Mouse (Mus musculus) kidney, embryonic 15.5 days (tissue): ENCODE results near the gene Smarcd3. TPM values are rescaled to one million over a fixed set of nuclear protein-coding genes. Genes with fewer than 3 reads are reported as not detected.
A peak's percentile ranks its signal among the peaks of the same experiment; 100 is the strongest.

ENCODE experiments used
- ATAC-seq: fragments of 200-750 bp; cut with Nextera tagmentation; replicated peaks from 2 replicates; pipeline ENCODE4 v1.8.0; 2017; ENCODE audit warnings: moderate TSS enrichment; ENCODE audit not compliant: low FRiP score
- H3K27ac ChIP-seq: fragments of 300-500 bp; sonication (generic); 2 replicates; pipeline ENCODE4 v1.5.1; 2015; ENCODE audit warnings: mild to moderate bottlenecking, inconsistent platforms
- H3K27me3 ChIP-seq: fragments of 300-500 bp; sonication (generic); 2 replicates; pipeline ENCODE4 v1.6.1; 2015; ENCODE audit warnings: inconsistent platforms
- H3K36me3 ChIP-seq: fragments of 300-500 bp; sonication (generic); 2 replicates; pipeline ENCODE4 v1.6.1; 2015; ENCODE audit warnings: inconsistent platforms
- H3K4me1 ChIP-seq: fragments of 300-500 bp; sonication (generic); 2 replicates; pipeline ENCODE4 v1.6.1; 2015; ENCODE audit warnings: inconsistent platforms
- H3K4me2 ChIP-seq: fragments of 300-500 bp; sonication (generic); 2 replicates; pipeline ENCODE4 v1.6.1; 2015; ENCODE audit warnings: moderate library complexity, mild to moderate bottlenecking, inconsistent platforms
- H3K4me3 ChIP-seq: fragments of 300-500 bp; sonication (generic); replicated peaks from 2 replicates; pipeline ENCODE4 v1.5.1; 2015; ENCODE audit warnings: mild to moderate bottlenecking, inconsistent platforms
- H3K9ac ChIP-seq: fragments of 300-500 bp; sonication (generic); 2 replicates; pipeline ENCODE4 v1.6.1; 2015; ENCODE audit warnings: mild to moderate bottlenecking, inconsistent platforms
- H3K9me3 ChIP-seq: fragments of 300-500 bp; sonication (generic); replicated peaks from 2 replicates; pipeline ENCODE4 v1.6.1; 2016; ENCODE audit warnings: inconsistent platforms
- WGBS: fragments of 180-500 bp; shearing (Covaris S2); methylation state at CpG from one replicate; pipeline ENCODE4 v1.1.7; 2015; ENCODE audit warnings: mixed read lengths; 5-methylcytosine and 5-hydroxymethylcytosine counted together
- polyA plus RNA-seq: library from polyadenylated mRNA; unstranded; fragments of >200 nt; fragmentation: Nextera tagmentation; extraction: Ambion mirVana; gene quantifications from 2 replicates; pipeline ENCODE4 v1.2.1, GENCODE M21; 2015

The Smarcd3 gene
- polyA plus RNA-seq, 1 experiment from 2014 or later, result 33.4 TPM

DNA sequence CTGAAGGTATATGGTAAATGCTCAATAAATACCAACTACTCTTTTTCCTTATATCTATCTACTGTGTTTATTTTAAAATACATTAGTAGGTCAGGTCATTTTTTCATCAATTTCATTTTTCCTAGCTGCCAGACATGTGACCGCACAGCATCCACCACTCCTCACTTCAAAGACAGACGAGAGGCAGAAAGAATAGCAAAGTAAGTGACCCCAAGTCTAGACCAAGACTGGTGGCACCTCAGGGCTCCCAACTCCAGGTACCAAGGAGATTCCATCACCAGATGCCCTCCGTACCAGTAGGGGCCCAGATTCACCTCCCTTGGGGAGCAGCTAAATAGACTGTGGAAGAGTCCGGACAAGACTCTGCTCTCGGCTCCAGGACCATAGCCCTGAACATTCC, 29.9 kb downstream of the Smarcd3 start:
- no peak overlapping the region for H3K4me2 ChIP-seq
- peaks cover 6% of the 10 kb centered on the region; the same call in 1 of the 2 replicates for H3K27me3 ChIP-seq
- H3K9me3 ChIP-seq, result no peaks in the 10 kb centered on the region
- no peak overlapping the region for H3K9ac ChIP-seq
- H3K4me3 ChIP-seq, result no peak overlapping the region
- WGBS, result 94% methylated on average over 5 of the region's 5 CpGs
- no peak overlapping the region for H3K27ac ChIP-seq
- H3K36me3 ChIP-seq, result peaks cover 61% of the 10 kb centered on the region
- no peak for ATAC-seq
- peaks cover 50% of the 10 kb centered on the region for H3K4me1 ChIP-seq

DNA sequence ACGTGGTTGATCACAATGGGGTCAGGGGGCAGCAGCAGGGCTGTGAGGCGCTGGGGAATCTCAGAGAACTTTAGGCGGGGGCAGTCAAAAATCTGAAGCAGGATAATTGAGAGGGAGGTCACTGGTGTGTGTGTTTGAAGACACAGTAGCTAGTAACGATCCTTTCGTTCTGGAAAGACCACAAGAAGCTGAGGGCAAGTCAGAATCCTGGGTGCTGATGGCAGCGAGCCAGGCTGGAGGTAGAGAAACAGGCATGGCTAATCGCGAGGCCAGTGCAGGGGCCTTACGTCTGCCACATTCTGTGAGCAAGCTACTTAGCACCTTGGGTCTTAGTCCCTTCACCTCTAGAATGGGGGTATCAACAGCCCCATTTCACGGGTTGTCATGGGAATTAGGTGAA, 30.3 kb downstream of the Smarcd3 start:
- peaks cover 6% of the 10 kb centered on the region; the same call in 1 of the 2 replicates for H3K27me3 ChIP-seq
- no peak for ATAC-seq
- no peak overlapping the region for H3K4me3 ChIP-seq
- H3K36me3 ChIP-seq, result peaks cover 65% of the 10 kb centered on the region
- H3K4me1 ChIP-seq, result peaks cover 46% of the 10 kb centered on the region
- no peak overlapping the region for H3K9ac ChIP-seq
- H3K9me3 ChIP-seq, result no peaks in the 10 kb centered on the region
- 71% methylated on average over 10 of the region's 10 CpGs for WGBS
- no peak overlapping the region for H3K4me2 ChIP-seq
- no peak overlapping the region for H3K27ac ChIP-seq

DNA sequence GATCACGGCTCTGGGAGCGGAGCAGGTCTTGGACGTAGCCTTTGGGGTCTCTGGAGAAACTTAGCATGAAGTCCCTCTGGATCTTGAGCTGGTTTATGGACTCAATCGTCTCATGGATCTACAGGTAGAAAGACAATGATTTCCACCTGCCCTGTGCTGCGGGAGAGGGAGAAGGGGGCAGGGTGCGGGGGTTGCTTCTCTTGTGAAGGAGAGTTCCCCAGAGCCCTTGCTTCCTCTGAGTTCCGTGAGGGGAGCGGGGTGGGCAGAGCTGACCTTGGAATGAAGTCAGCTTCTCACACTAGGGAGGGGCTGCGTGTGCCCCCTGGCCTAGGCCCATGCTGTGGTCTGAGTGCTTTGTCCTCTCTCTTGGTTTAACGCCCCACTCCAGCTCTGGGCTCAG, 31.0 kb downstream of the Smarcd3 start:
- H3K27ac ChIP-seq, result no peak overlapping the region
- H3K9ac ChIP-seq, result no peak overlapping the region
- peaks cover 44% of the 10 kb centered on the region for H3K4me1 ChIP-seq
- H3K36me3 ChIP-seq, result peaks cover 72% of the 10 kb centered on the region
- H3K27me3 ChIP-seq, result peaks cover 5% of the 10 kb centered on the region; the same call in 1 of the 2 replicates
- 82% methylated on average over 10 of the region's 10 CpGs for WGBS
- H3K4me3 ChIP-seq, result no peak overlapping the region
- no peaks in the 10 kb centered on the region for H3K9me3 ChIP-seq
- no peak for ATAC-seq
- H3K4me2 ChIP-seq, result no peak overlapping the region

DNA sequence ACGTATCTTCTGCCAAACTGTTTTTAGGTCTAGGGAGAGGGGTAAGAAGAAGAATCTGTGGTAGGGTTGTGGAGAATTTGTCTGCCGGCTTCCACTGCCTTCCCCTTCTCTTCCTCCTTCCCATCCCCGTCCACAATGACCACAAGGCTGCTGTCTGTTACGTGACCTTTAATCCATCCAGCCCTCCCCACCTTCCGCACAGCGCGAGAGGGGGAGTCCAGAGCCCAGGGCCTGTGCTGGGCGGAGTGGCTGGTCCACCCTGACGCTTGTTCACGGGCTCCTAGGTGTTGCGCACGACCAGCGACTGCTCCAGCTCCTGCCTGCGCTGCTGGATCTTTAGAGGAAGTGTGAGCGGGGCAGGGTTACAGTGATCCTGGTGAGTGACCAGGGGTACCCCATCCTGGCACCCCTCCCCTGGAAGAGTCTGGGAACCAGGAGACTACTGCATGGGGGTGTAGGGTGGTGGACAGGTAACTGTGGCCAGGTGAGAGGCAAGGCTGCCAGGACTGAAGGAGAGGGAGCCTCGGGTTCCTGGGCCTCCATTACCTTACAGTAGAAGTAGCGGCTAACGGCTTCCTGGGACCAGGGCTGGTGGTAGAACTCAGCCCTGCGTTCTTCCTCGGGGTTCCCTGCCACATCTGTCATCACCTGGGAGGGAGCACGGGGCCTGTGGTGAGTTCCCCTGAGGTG, 31.6 kb downstream of the Smarcd3 start:
- ATAC-seq, result no peak
- Histone ChIP-seq H3K27me3 (no peaks in the 10 kb centered on the region), H3K4me1 (peaks cover 44% of the 10 kb centered on the region), H3K27ac (0 out of 2 replicates have a peak overlapping the region, but pooled peaks have one; percentile 75), H3K4me2 (peak overlapping the region; percentile 44), H3K9ac (no peak overlapping the region), H3K9me3 (no peaks in the 10 kb centered on the region), H3K36me3 (peaks cover 76% of the 10 kb centered on the region), H3K4me3 (peak overlapping the region; percentile 17; the same call in 1 of the 2 replicates)
- 61% methylated on average over 21 of the region's 21 CpGs for WGBS

DNA sequence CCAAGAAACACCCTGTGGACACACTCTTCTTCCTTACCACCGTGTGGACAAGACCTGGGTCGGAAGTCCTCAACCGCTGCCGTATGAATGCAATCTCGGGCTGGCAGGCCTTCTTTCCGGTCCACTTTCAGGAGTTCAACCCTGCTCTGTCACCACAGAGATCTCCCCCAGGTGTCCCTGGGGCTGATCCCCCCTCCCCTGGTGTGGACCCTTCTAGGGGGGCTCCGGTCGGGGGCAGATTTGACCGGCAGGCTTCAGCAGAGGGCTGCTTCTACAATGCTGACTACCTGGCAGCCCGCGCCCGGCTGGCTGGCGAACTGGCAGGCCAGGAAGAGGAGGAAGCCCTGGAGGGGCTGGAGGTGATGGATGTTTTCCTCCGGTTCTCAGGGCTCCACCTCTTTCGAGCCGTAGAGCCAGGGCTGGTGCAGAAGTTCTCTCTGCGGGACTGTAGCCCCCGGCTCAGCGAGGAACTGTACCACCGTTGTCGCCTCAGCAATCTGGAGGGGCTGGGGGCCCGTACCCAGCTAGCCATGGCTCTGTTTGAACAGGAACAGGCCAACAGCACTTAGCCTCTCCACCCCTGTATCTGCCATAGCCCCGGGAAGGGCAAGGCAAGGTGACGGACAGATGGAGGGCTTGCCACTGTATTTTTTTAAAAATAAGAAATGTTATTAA, 32.3 kb downstream of the Smarcd3 start:
- H3K36me3 ChIP-seq, result peaks cover 76% of the 10 kb centered on the region
- H3K4me2 ChIP-seq, result peak overlapping the region; percentile 44
- H3K27ac ChIP-seq, result peak overlapping the region; percentile 75; the same call in 1 of the 2 replicates
- no peak for ATAC-seq
- peak overlapping the region; percentile 17 for H3K4me3 ChIP-seq
- no peak overlapping the region for H3K9ac ChIP-seq
- H3K27me3 ChIP-seq, result no peaks in the 10 kb centered on the region
- no peaks in the 10 kb centered on the region for H3K9me3 ChIP-seq
- H3K4me1 ChIP-seq, result peaks cover 47% of the 10 kb centered on the region
- 56% methylated on average over 24 of the region's 24 CpGs for WGBS

DNA sequence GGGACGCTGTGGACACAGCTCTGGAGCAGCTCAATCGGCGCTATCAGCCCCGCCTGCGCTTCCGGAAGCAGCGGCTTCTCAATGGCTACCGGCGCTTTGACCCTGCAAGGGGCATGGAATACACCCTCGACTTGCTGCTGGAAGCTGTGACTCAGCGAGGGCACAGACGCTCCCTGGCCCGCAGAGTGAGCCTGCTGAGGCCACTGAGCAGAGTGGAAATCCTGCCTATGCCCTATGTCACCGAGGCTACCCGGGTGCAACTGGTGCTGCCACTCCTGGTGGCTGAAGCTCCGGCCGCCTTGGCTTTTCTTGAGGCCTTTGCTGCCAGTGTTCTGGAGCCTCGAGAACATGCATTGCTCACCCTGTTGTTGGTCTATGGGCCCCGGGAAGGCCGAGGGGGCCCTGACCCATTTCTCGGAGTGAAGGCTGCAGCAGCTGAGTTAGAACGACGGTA, 32.9 kb downstream of the Smarcd3 start:
- no peak for ATAC-seq
- peaks cover 41% of the 10 kb centered on the region for H3K4me1 ChIP-seq
- H3K9ac ChIP-seq, result 0 out of 2 replicates have a peak overlapping the region, but pooled peaks have one; percentile 24
- H3K36me3 ChIP-seq, result peaks cover 76% of the 10 kb centered on the region
- H3K4me2 ChIP-seq, result peak overlapping the region; percentile 44
- WGBS, result 20% methylated on average over 23 of the region's 23 CpGs
- H3K27ac ChIP-seq, result peak overlapping the region; percentile 75
- H3K4me3 ChIP-seq, result peak overlapping the region; percentile 17
- H3K9me3 ChIP-seq, result no peaks in the 10 kb centered on the region
- H3K27me3 ChIP-seq, result no peaks in the 10 kb centered on the region

DNA sequence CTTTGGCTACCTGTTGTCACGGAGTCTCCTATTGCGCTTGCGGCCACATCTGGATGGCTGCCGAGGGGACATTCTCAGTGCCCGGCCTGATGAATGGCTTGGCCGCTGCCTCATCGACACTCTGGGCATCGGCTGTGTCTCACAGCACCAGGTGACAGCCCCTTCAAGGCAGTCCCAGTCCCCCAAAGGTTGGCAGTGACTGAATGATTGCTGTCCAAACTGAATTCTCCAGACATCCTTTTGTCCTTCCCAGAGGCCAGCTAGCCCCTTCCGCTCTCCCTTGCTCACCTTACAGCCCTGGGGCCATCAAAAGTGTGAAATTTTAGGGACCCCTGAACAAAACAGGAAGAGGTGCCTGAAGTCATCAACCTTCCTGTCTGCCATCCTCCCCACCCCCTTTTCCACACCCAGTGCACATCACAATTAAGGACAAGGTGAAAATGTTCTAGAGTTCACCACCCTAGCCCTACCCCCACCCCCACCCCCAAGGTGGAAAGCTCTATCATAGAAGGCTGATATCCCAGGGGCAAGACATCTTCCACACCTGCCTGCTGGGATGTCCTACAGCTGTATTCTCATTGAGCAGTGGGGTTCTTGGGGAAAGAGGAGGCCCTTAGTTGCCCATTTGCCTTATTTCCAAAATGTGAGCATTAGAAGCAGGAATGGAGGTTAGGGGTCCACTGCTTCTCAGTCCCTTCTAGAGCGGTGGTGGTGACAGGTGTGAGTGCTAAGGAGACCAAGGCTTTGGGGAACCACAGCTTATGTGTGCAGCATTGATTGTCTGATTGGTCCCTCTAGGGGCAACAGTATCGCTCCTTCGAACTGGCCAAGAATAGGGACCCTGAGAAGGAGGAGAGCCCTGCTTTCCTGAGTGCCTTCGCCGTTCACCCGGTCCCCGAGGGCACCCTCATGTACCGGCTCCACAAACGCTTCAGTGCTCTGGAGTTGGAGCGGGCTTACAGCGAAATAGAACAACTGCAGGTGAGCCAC, 34.4 kb downstream of the Smarcd3 start:
- H3K36me3 ChIP-seq, result peaks cover 63% of the 10 kb centered on the region
- no peak overlapping the region for H3K4me2 ChIP-seq
- WGBS, result 89% methylated on average over 20 of the region's 20 CpGs
- H3K9me3 ChIP-seq, result no peaks in the 10 kb centered on the region
- H3K4me1 ChIP-seq, result peaks cover 43% of the 10 kb centered on the region
- H3K27ac ChIP-seq, result no peak overlapping the region
- H3K27me3 ChIP-seq, result no peaks in the 10 kb centered on the region
- no peak overlapping the region for H3K9ac ChIP-seq
- ATAC-seq, result no peak
- H3K4me3 ChIP-seq, result no peak overlapping the region

DNA sequence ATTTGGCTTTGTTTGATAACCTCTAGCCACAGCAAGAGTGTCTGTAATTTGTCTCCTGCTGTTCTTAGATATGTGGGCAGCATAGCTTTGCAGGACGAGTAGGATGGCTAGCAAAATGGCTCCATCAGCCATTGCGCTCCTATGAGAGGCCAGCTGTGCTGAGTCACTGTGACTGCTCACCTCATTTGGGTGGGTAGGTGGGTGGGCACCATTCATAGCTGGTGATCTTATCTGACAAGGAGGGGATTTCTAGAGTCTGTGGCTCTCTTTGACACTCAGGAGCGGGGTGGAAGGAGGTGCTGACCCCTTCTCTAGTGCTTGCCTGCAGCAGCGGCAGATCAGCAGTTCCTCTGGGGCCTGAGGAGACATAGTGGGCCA, 37.0 kb downstream of the Smarcd3 start:
- H3K4me2 ChIP-seq, result peak overlapping the region; percentile 72
- ATAC-seq, result peak; percentile 37; the same call in 1 of the 2 replicates
- 21% methylated on average over 4 of the region's 4 CpGs for WGBS
- no peaks in the 10 kb centered on the region for H3K27me3 ChIP-seq
- no peaks in the 10 kb centered on the region for H3K9me3 ChIP-seq
- peak overlapping the region; percentile 76 for H3K4me3 ChIP-seq
- H3K9ac ChIP-seq, result peak overlapping the region; percentile 73
- H3K36me3 ChIP-seq, result peaks cover 37% of the 10 kb centered on the region
- H3K27ac ChIP-seq, result 0 out of 2 replicates have a peak overlapping the region, but pooled peaks have one; percentile 61
- H3K4me1 ChIP-seq, result peaks cover 38% of the 10 kb centered on the region

DNA sequence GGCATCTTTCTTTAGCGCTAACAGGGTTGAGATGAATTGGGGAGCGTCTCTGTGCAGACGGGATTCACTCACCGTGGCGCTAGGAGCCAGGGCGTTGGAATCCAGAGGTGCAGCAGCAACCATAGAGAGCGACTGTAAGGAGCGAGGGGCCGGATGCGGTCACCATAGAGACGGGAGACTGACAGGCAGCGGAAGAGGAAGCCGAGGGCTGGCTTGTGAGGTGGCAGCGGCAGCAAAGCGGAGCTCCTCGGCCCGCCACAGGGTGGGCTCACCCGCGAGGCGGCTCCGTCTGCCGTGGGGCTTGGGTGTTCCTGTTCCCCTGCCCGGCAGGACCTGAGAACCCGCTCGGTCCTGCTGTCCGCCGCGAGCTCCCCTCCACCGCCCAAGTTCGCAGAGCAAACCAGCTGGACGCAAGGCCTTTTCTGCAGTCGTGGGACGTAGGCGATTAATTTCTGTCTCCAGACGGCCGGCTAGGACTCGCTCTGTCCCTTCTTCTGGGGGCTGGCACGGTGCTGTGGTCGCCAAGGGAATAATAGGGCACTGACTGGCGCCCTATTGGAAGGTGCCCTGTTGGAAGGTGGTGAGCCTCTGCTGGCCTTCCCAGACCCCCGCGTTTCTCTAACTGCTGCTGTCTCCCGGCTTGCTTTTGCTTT, 37.5 kb downstream of the Smarcd3 start, which contains the start of gene Chpf2:
TSS of gene Chpf2 (plus strand) at position 195 of the 653 bp plus-strand sequence.
- Histone ChIP-seq H3K4me2 (peak within 1 kb of the TSS; percentile 72), H3K4me1 (peaks cover 33% of the 10 kb centered on the region), H3K36me3 (peaks cover 31% of the 10 kb centered on the region), H3K27ac (0 out of 2 replicates have a peak within 1 kb of the TSS, but pooled peaks have one; percentile 61), H3K9ac (peak within 1 kb of the TSS; percentile 73), H3K9me3 (no peaks in the 10 kb centered on the region), H3K27me3 (no peaks in the 10 kb centered on the region), H3K4me3 (peak within 1 kb of the TSS; percentile 76)
- peak; percentile 90 for ATAC-seq
- WGBS, result under 1% methylated on average over 42 of the region's 43 CpGs

DNA sequence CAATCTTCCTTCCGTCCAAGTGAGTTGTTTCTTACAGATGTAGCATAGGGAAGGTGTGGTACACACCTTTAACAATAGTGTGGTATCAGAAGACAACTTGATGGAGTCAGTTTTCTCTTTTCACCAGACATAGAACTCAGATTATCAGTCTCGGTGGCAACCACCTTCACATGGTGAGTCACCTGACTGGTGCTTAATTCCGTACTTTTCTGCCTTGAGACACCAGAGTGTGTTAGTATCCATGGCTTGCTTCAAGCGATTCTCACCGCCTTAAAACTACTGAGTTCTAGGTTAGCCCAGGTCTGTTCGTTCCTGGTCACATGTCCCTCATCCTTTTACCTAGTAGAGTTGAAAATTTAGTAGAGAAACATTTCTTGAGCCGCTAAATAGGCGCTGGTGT, 38.1 kb downstream of the Smarcd3 start:
- no peaks in the 10 kb centered on the region for H3K9me3 ChIP-seq
- H3K4me2 ChIP-seq, result peak overlapping the region; percentile 72
- H3K9ac ChIP-seq, result peak overlapping the region; percentile 73
- 14% methylated on average over 8 of the region's 8 CpGs for WGBS
- H3K27ac ChIP-seq, result no peak overlapping the region
- peaks cover 27% of the 10 kb centered on the region for H3K4me1 ChIP-seq
- ATAC-seq, result no peak
- peaks cover 26% of the 10 kb centered on the region for H3K36me3 ChIP-seq
- peak overlapping the region; percentile 76 for H3K4me3 ChIP-seq
- H3K27me3 ChIP-seq, result no peaks in the 10 kb centered on the region
